Mouse (Mus musculus): Measurements from ENCODE around the gene Ifna4.
"Not testable (repeated sequence)": the region's sequence is repeated elsewhere in the genome, so short reads cannot be mapped to it uniquely, and the experiment has no call there.

The Ifna4 gene

GRCm38 (mm10) chr4:88841438-88841911 lies at the start of gene Ifna4:
Gene Ifna4, plus strand, starts transcription at chr4:88841861.
- DNase-seq: no peak

GRCm38 (mm10) chr4:88793936-88794675 lies 47.6 kb upstream of the Ifna4 start, which contains the start of gene Gm13275:
Gene Gm13275, plus strand, starts transcription at chr4:88794487.
- DNase-seq: peak; percentile 73

- DNase-seq: not testable (repeated sequence)
These were observed 44.6 kb upstream of the Ifna4 start, which contains the start of gene Gm13279 for GRCm38 (mm10) chr4:88797097-88797496. Gene Gm13279, plus strand, starts transcription at chr4:88797397.

- DNase-seq: not testable (repeated sequence)
These were observed 42.3 kb upstream of the Ifna4 start, which contains the start of gene Gm13285 for GRCm38 (mm10) chr4:88799365-88799764. Gene Gm13285, plus strand, starts transcription at chr4:88799665.

GRCm38 (mm10) chr4:88802954-88803353 lies 38.7 kb upstream of the Ifna4 start, which contains the start of gene Gm13287:
Gene Gm13287, plus strand, starts transcription at chr4:88803254.
- not testable (repeated sequence) for DNase-seq

GRCm38 (mm10) chr4:88805231-88805630 lies 36.4 kb upstream of the Ifna4 start, which contains the start of gene Gm13288:
Gene Gm13288, plus strand, starts transcription at chr4:88805531.
- DNase-seq: not testable (repeated sequence)

- DNase-seq: not testable (repeated sequence)
These were observed 35.9 kb upstream of the Ifna4 start for GRCm38 (mm10) chr4:88805761-88806160.

- DNase-seq: no peak
These were observed 25.7 kb upstream of the Ifna4 start, which contains the start of gene Ifna7 for GRCm38 (mm10) chr4:88815928-88816327. Gene Ifna7, plus strand, starts transcription at chr4:88816228.

GRCm38 (mm10) chr4:88819659-88820058 lies 22.0 kb upstream of the Ifna4 start, which contains the start of gene Ifna11:
Gene Ifna11, plus strand, starts transcription at chr4:88819959.
- no peak for DNase-seq

GRCm38 (mm10) chr4:88822995-88823394 lies 18.7 kb upstream of the Ifna4 start:
- peak; percentile 49 for DNase-seq

- DNase-seq: not testable (repeated sequence)
These were observed 14.5 kb upstream of the Ifna4 start, which contains the start of gene Ifna6 for GRCm38 (mm10) chr4:88827116-88827515. Gene Ifna6, plus strand, starts transcription at chr4:88827416.

GRCm38 (mm10) chr4:88830523-88830922 lies 11.1 kb upstream of the Ifna4 start:
- DNase-seq: peak; percentile 66

GRCm38 (mm10) chr4:88835225-88835624 lies 6.4 kb upstream of the Ifna4 start, which contains the start of gene Ifna5:
Gene Ifna5, plus strand, starts transcription at chr4:88835525.
- not testable (repeated sequence) for DNase-seq

- peak; percentile 40 for DNase-seq
These were observed 2.8 kb upstream of the Ifna4 start for GRCm38 (mm10) chr4:88838828-88839227.

- DNase-seq: no peak
These were observed 1.6 kb upstream of the Ifna4 start for GRCm38 (mm10) chr4:88840058-88840457.

- no peak for DNase-seq
These were observed 3.7 kb downstream of the Ifna4 start for GRCm38 (mm10) chr4:88845334-88845733.

- no peak for DNase-seq
These were observed 8.0 kb downstream of the Ifna4 start, which contains the start of gene Ifna1 for GRCm38 (mm10) chr4:88849698-88850097. Gene Ifna1, plus strand, starts transcription at chr4:88850087.

- no peak for DNase-seq
These were observed 9.5 kb downstream of the Ifna4 start for GRCm38 (mm10) chr4:88851026-88851763.

GRCm38 (mm10) chr4:88859214-88859613 lies 17.6 kb downstream of the Ifna4 start:
- no peak for DNase-seq

GRCm38 (mm10) chr4:88863309-88863708 lies 21.6 kb downstream of the Ifna4 start:
- DNase-seq: no peak

- DNase-seq: peak; percentile 59
These were observed 22.9 kb downstream of the Ifna4 start for GRCm38 (mm10) chr4:88864599-88864998.

- no peak for DNase-seq
These were observed 23.4 kb downstream of the Ifna4 start for GRCm38 (mm10) chr4:88865011-88865569.
